Mouse (Mus musculus) midbrain, embryonic 12.5 days (tissue): ENCODE data around the gene Ttc1. TPM values are rescaled to one million over a fixed set of nuclear protein-coding genes. Genes with fewer than 3 reads are reported as not detected.

Source experiments
- ATAC-seq: fragments of 200-750 bp; cut with Nextera tagmentation; 2 replicates; pipeline ENCODE4 v1.8.0; 2017; ENCODE audit warnings: low read depth, moderate TSS enrichment, moderate library complexity; ENCODE audit not compliant: low FRiP score
- H3K27ac ChIP-seq: fragments of 300-500 bp; sonication (generic); replicated peaks from 2 replicates; pipeline ENCODE4 v1.5.1; 2016; ENCODE audit warnings: mild to moderate bottlenecking
- H3K27me3 ChIP-seq: fragments of 300-500 bp; sonication (generic); 2 replicates; pipeline ENCODE4 v1.6.1; 2016; ENCODE audit warnings: mild to moderate bottlenecking
- H3K36me3 ChIP-seq: fragments of 300-500 bp; sonication (generic); 2 replicates; pipeline ENCODE4 v1.6.1; 2016
- H3K4me1 ChIP-seq: fragments of 300-500 bp; sonication (generic); 2 replicates; pipeline ENCODE4 v1.6.1; 2016
- H3K4me2 ChIP-seq: fragments of 300-500 bp; sonication (generic); replicated peaks from 2 replicates; pipeline ENCODE4 v1.6.1; 2016; ENCODE audit warnings: mild to moderate bottlenecking, moderate library complexity
- H3K4me3 ChIP-seq: fragments of 300-500 bp; sonication (generic); 2 replicates; pipeline ENCODE4 v1.5.1; 2016; ENCODE audit warnings: mild to moderate bottlenecking
- H3K9ac ChIP-seq: fragments of 300-500 bp; sonication (generic); replicated peaks from 2 replicates; pipeline ENCODE4 v1.6.1; 2016; ENCODE audit warnings: mild to moderate bottlenecking, moderate library complexity
- H3K9me3 ChIP-seq: fragments of 300-500 bp; sonication (generic); 2 replicates; pipeline ENCODE4 v1.6.1; 2016; ENCODE audit warnings: mild to moderate bottlenecking
- WGBS: fragments of 180-500 bp; shearing (Covaris S2); methylation state at CpG from one replicate; pipeline ENCODE4 v1.1.7; 2016; 5-methylcytosine and 5-hydroxymethylcytosine counted together
- polyA plus RNA-seq: library from polyadenylated mRNA; unstranded; fragments of >200 nt; fragmentation: Nextera tagmentation; extraction: Ambion mirVana; gene quantifications from 2 replicates; pipeline ENCODE4 v1.2.1, GENCODE M21; 2016

The Ttc1 gene
- polyA plus RNA-seq, 1 experiment from 2014 or later, result 82.1 TPM

GRCm38 (mm10) chr11:43766922-43767648 is 19.3 kb upstream of the Ttc1 start:
- 6% methylated on average over 37 of the region's 37 CpGs for WGBS
- H3K9ac ChIP-seq, result peak overlapping the region; percentile 52
- H3K27me3 ChIP-seq, result peaks cover 19% of the 10 kb centered on the region

GRCm38 (mm10) chr11:43758436-43758835 is 10.6 kb upstream of the Ttc1 start:
- WGBS, result 79% methylated on average over 2 of the region's 2 CpGs
- Histone ChIP-seq H3K36me3 (no peaks in the 10 kb centered on the region), H3K4me2 (no peak overlapping the region), H3K4me3 (no peak overlapping the region), H3K9me3 (no peaks in the 10 kb centered on the region), H3K9ac (no peak overlapping the region), H3K27me3 (peaks cover 6% of the 10 kb centered on the region; the same call in 1 of the 2 replicates), H3K27ac (no peak overlapping the region), H3K4me1 (no peaks in the 10 kb centered on the region)
- ATAC-seq, result no peak

More at GRCm38 (mm10) chr11:43766922-43767648, 19.3 kb upstream of the Ttc1 start:
- 0 out of 2 replicates have a peak, but pooled peaks cover 7% of the 10 kb centered on the region for H3K4me1 ChIP-seq
- H3K4me3 ChIP-seq, result peak overlapping the region; percentile 52
- no peaks in the 10 kb centered on the region for H3K36me3 ChIP-seq
- ATAC-seq, result peak; percentile 84
- H3K4me2 ChIP-seq, result peak overlapping the region; percentile 81
- H3K27ac ChIP-seq, result no peak overlapping the region
- H3K9me3 ChIP-seq, result no peaks in the 10 kb centered on the region

- H3K4me1 ChIP-seq, result no peaks in the 10 kb centered on the region
- H3K36me3 ChIP-seq, result no peaks in the 10 kb centered on the region
- H3K4me3 ChIP-seq, result no peak overlapping the region
- no peak overlapping the region for H3K9ac ChIP-seq
- H3K27me3 ChIP-seq, result no peaks in the 10 kb centered on the region; the same call in 1 of the 2 replicates
- no peak overlapping the region for H3K27ac ChIP-seq
- H3K4me2 ChIP-seq, result no peak overlapping the region
- WGBS, result 66% methylated on average over 5 of the region's 5 CpGs
- H3K9me3 ChIP-seq, result no peaks in the 10 kb centered on the region
- no peak for ATAC-seq
Measured at GRCm38 (mm10) chr11:43755411-43755810, 7.6 kb upstream of the Ttc1 start.

GRCm38 (mm10) chr11:43754568-43754967 is 6.8 kb upstream of the Ttc1 start:
- H3K27me3 ChIP-seq, result no peaks in the 10 kb centered on the region; the same call in 1 of the 2 replicates
- H3K4me2 ChIP-seq, result no peak overlapping the region
- 92% methylated on average over 1 of the region's 1 CpGs for whole genome bisulfite sequencing
- H3K36me3 ChIP-seq, result no peaks in the 10 kb centered on the region
- no peak overlapping the region for H3K9ac ChIP-seq
- ATAC-seq, result no peak
- H3K4me3 ChIP-seq, result no peak overlapping the region
- no peak overlapping the region for H3K27ac ChIP-seq
- H3K4me1 ChIP-seq, result no peaks in the 10 kb centered on the region
- no peaks in the 10 kb centered on the region for H3K9me3 ChIP-seq

GRCm38 (mm10) chr11:43751542-43751941 is 3.7 kb upstream of the Ttc1 start:
- no peak overlapping the region for H3K4me3 ChIP-seq
- H3K27ac ChIP-seq, result no peak overlapping the region
- ATAC-seq, result no peak
- H3K36me3 ChIP-seq, result no peaks in the 10 kb centered on the region
- H3K4me2 ChIP-seq, result no peak overlapping the region
- H3K27me3 ChIP-seq, result no peaks in the 10 kb centered on the region; the same call in 1 of the 2 replicates
- H3K4me1 ChIP-seq, result peaks cover 8% of the 10 kb centered on the region
- no peaks in the 10 kb centered on the region for H3K9me3 ChIP-seq
- no peak overlapping the region for H3K9ac ChIP-seq
- 73% methylated on average over 2 of the region's 2 CpGs for WGBS

- WGBS, result 92% methylated on average over 7 of the region's 7 CpGs
- no peak overlapping the region for H3K4me3 ChIP-seq
- ATAC-seq, result no peak
- no peaks in the 10 kb centered on the region for H3K27me3 ChIP-seq
- no peak overlapping the region for H3K9ac ChIP-seq
- H3K36me3 ChIP-seq, result peaks cover 51% of the 10 kb centered on the region
- H3K27ac ChIP-seq, result no peak overlapping the region
- no peak overlapping the region for H3K4me2 ChIP-seq
- H3K9me3 ChIP-seq, result no peaks in the 10 kb centered on the region
- H3K4me1 ChIP-seq, result no peaks in the 10 kb centered on the region
Measured at GRCm38 (mm10) chr11:43728737-43729301, 19.0 kb downstream of the Ttc1 start.

- 87% methylated on average over 7 of the region's 7 CpGs for WGBS
- H3K4me2 ChIP-seq, result no peak overlapping the region
- H3K9me3 ChIP-seq, result no peaks in the 10 kb centered on the region
- no peaks in the 10 kb centered on the region for H3K4me1 ChIP-seq
- H3K27ac ChIP-seq, result no peak overlapping the region
- no peak for ATAC-seq
- peaks cover 41% of the 10 kb centered on the region for H3K36me3 ChIP-seq
- no peaks in the 10 kb centered on the region for H3K27me3 ChIP-seq
- no peak overlapping the region for H3K4me3 ChIP-seq
- H3K9ac ChIP-seq, result no peak overlapping the region
Measured at GRCm38 (mm10) chr11:43727796-43728195, 20.0 kb downstream of the Ttc1 start.

- no peak overlapping the region for H3K9ac ChIP-seq
- H3K4me1 ChIP-seq, result no peaks in the 10 kb centered on the region
- H3K4me3 ChIP-seq, result no peak overlapping the region
- H3K27ac ChIP-seq, result no peak overlapping the region
- H3K27me3 ChIP-seq, result no peaks in the 10 kb centered on the region
- no peak for ATAC-seq
- no peak overlapping the region for H3K4me2 ChIP-seq
- 93% methylated on average over 3 of the region's 3 CpGs for WGBS
- peaks cover 26% of the 10 kb centered on the region for H3K36me3 ChIP-seq
- H3K9me3 ChIP-seq, result no peaks in the 10 kb centered on the region
Measured at GRCm38 (mm10) chr11:43723411-43723810, 24.4 kb downstream of the Ttc1 start.

- WGBS, result 97% methylated on average over 4 of the region's 4 CpGs
- no peak overlapping the region for H3K4me2 ChIP-seq
Measured at GRCm38 (mm10) chr11:43712178-43712577, 35.6 kb downstream of the Ttc1 start.

GRCm38 (mm10) chr11:43708409-43708808 is 39.4 kb downstream of the Ttc1 start:
- H3K9ac ChIP-seq, result no peak overlapping the region
- H3K36me3 ChIP-seq, result peaks cover 30% of the 10 kb centered on the region
- no peak overlapping the region for H3K4me2 ChIP-seq
- no peaks in the 10 kb centered on the region for H3K4me1 ChIP-seq
- WGBS, result 95% methylated on average over 2 of the region's 2 CpGs
- H3K4me3 ChIP-seq, result no peak overlapping the region
- ATAC-seq, result no peak
- no peaks in the 10 kb centered on the region for H3K9me3 ChIP-seq
- no peak overlapping the region for H3K27ac ChIP-seq
- no peaks in the 10 kb centered on the region for H3K27me3 ChIP-seq

More at GRCm38 (mm10) chr11:43712178-43712577, 35.6 kb downstream of the Ttc1 start:
- Histone ChIP-seq H3K27me3 (no peaks in the 10 kb centered on the region), H3K9me3 (no peaks in the 10 kb centered on the region), H3K27ac (no peak overlapping the region), H3K36me3 (peaks cover 20% of the 10 kb centered on the region), H3K9ac (no peak overlapping the region), H3K4me1 (no peaks in the 10 kb centered on the region), H3K4me3 (no peak overlapping the region)
- ATAC-seq, result no peak

GRCm38 (mm10) chr11:43705751-43706150 is 42.1 kb downstream of the Ttc1 start:
- H3K4me1 ChIP-seq, result no peaks in the 10 kb centered on the region
- no peak overlapping the region for H3K9ac ChIP-seq
- H3K4me3 ChIP-seq, result no peak overlapping the region
- WGBS, result 94% methylated on average over 10 of the region's 10 CpGs
- no peaks in the 10 kb centered on the region for H3K27me3 ChIP-seq
- no peak overlapping the region for H3K4me2 ChIP-seq
- peaks cover 30% of the 10 kb centered on the region for H3K36me3 ChIP-seq
- ATAC-seq, result no peak
- no peak overlapping the region for H3K27ac ChIP-seq
- H3K9me3 ChIP-seq, result no peaks in the 10 kb centered on the region

GRCm38 (mm10) chr11:43703552-43703951 is 44.3 kb downstream of the Ttc1 start:
- Histone ChIP-seq H3K4me3 (no peak overlapping the region), H3K27ac (no peak overlapping the region), H3K4me2 (no peak overlapping the region), H3K9me3 (no peaks in the 10 kb centered on the region), H3K27me3 (no peaks in the 10 kb centered on the region), H3K9ac (no peak overlapping the region), H3K4me1 (no peaks in the 10 kb centered on the region), H3K36me3 (peaks cover 45% of the 10 kb centered on the region)
- no peak for ATAC-seq
- WGBS, result 85% methylated on average over 1 of the region's 1 CpGs
